Mouse (Mus musculus) layer of hippocampus, postnatal 25 days (tissue): ENCODE measurements at regions not wholly inside any gene's neighbourhood (a gene's known extent, or its start where the extent isn't known, plus 50 kb on each side); places are given as distances from the start of the nearest gene placed in this dataset.

ENCODE experiments used
- DNase-seq, 2 experiments: peaks; one replicate each; pipeline ENCODE4 v3.0.0; 2022; ENCODE audit warnings: mixed read lengths in 2 of 2, low spot score in 1 of 2; ENCODE audit errors: extremely low spot score in 1 of 2

GRCm38 (mm10) chr14:16944441-16944840 lies 125.5 kb upstream of the Rarb start:
- DNase-seq: no peak

GRCm38 (mm10) chr14:16943531-16943930 lies 124.6 kb upstream of the Rarb start:
- no peak for DNase-seq

GRCm38 (mm10) chr14:16927136-16927535 lies 108.2 kb upstream of the Rarb start:
- DNase-seq: no peak

GRCm38 (mm10) chr14:16901534-16902147 lies 82.7 kb upstream of the Rarb start:
- no peak for DNase-seq

GRCm38 (mm10) chr14:16897747-16898544 lies 79.0 kb upstream of the Rarb start:
- DNase-seq: no peak

- no peak for DNase-seq
These were observed 78.0 kb upstream of the Rarb start for GRCm38 (mm10) chr14:16896974-16897373.

- no peak for DNase-seq
These were observed 62.3 kb upstream of the Rarb start for GRCm38 (mm10) chr14:16881249-16881648.

GRCm38 (mm10) chr14:16869221-16869620 lies 50.3 kb upstream of the Rarb start:
- DNase-seq: no peak
